Mouse (Mus musculus) embryo, embryonic 9.5 days (tissue): ENCODE data around the gene Gm11042.

Source experiments
- DNase-seq: peaks from one replicate; pipeline ENCODE4 v3.0.0-alpha.2; 2017; ENCODE audit errors: extremely low spot score

Gene Gm11042

GRCm38 (mm10) chr12:74284020-74284684 is 32.0 kb downstream of the Gm11042 start:
- DNase-seq: peak; percentile 92

- no peak for DNase-seq
Observed at GRCm38 (mm10) chr12:74282846-74283245, 33.3 kb downstream of the Gm11042 start.

GRCm38 (mm10) chr12:74281403-74281802 is 34.8 kb downstream of the Gm11042 start:
- no peak for DNase-seq

- DNase-seq: no peak
Observed at GRCm38 (mm10) chr12:74277265-74277664, 38.9 kb downstream of the Gm11042 start.

- no peak for DNase-seq
Observed at GRCm38 (mm10) chr12:74272545-74272944, 43.6 kb downstream of the Gm11042 start.

GRCm38 (mm10) chr12:74268644-74269285 is 47.4 kb downstream of the Gm11042 start:
- no peak for DNase-seq

GRCm38 (mm10) chr12:74267049-74267448 is 49.1 kb downstream of the Gm11042 start:
- no peak for DNase-seq
